Mouse (Mus musculus): ENCODE results near the gene Numb. TPM values are rescaled to one million over a fixed set of nuclear protein-coding genes. Genes with fewer than 3 reads are reported as not detected.

Gene Numb
- total RNA-seq, 2 experiments from 2014 or later, result 13.8 to 17.3 TPM

DNA sequence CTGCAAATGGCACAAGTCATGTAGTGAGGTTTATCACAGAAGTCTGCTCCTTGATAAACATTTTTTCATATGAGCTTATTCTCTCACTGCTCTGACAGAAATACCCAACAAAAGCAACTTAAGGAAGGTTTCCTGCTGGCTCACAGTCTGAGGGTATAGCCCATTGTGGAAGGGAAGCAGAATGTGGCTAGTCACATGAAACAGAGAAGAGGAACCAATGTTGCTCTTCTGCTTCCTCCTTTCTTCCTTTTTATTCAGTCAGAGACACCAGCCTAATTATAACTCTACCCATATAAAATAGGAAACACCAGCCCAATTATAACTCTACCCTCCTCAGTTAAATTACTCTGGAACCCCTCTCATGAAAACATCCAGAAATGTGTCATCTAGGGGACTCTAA, 61.0 kb downstream of the Numb start:
- intact Hi-C loops (cut with DNase I), result loop anchor here (10.0 kb wide), 1 partner anchor 756 kb away; no protein-coding TSS in a partner anchor
- DNase-seq, result no peak

DNA sequence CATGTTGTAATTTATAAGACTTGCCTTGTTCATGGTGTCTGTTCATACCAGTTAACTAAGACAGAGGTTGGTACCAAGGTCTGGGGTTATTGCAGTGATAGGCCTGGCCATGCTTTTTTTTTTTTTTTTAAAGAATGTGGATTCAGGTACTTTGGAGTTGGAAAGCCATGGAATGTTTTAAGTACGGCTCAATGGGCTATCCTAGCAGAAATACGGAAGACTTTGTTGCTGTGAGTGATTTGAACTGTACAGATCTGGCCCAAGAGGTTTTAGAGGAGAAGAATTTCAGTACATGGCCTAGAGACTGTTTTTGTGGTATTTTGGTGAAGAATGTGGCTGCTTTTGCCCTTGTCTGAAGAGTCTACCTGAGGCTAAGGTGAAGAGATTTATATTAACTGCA, 63.7 kb downstream of the Numb start:
- intact Hi-C loops (cut with DNase I), result no loop called here
- DNase-seq, result no peak

DNA sequence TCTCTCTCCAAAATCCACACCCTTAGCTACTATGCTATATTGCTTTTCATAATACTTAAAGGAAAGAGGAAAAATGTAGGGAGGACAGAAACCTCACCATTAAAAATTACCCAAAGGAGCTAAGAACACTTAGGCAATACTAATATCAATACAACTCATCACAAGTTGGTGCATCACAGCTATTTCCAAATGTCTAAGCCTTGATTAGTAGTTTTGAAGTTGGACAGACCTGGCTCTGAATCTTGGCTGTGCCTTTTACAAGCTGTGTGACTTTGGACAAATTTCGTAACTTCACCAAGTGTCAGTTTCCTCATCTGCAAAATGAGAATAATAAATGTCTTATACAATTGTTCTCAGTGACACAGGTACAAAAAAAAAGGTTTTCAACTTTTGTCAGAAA, 66.5 kb downstream of the Numb start:
- intact Hi-C loops (cut with DNase I), result no loop called here
- DNase-seq, result no peak

DNA sequence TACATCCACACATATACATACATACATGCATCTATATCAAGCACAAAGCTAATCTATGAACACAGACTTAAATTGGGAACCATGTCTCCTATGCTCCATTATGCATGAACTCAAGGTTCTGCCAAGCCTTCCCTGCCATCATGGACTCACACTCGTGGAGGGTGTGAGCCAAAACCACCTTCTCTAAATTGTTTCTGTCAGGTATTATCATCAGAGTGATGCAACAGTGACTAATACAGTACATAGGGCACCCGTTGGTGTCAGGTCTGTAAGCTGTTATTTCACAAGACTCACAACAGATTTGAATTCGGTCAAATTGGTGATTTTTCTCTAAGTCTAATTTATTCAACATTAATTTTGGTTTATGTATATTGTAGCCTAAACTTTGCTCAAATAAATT, 67.5 kb downstream of the Numb start:
- no peak for DNase-seq
- intact Hi-C loops (cut with DNase I), result no loop called here

DNA sequence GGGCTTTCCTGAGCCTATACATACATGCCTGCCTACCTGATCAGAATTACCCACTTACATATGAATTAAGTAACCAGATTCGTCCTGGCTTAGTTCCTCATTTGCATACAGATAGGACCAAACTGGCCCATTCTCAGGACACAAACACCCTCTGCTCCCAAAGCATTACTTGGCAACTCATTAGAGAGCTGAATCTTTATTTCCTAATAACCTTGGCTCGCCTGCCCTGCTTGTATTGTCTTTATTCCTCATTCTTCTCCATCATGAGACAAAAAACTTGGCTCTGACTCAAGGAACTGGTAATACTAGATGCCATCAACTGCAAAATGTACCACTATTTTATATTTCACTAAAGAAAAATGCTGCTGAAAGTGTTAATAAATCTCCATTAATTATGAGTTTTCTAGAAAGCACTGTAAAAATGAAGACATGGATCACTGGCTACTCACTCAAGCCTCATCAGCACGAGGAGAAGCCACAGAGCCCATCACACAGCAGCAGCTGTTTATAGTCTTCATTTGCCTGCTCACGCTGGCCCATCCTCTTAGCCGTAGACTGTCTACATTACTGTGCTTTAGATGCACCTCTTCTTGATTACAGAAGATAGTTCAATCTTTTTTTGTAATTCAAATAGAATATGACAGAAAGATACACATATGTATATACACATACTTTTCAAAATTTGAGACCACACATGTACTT, 69.1 kb downstream of the Numb start:
- intact Hi-C loops (cut with DNase I), result no loop called here

DNA sequence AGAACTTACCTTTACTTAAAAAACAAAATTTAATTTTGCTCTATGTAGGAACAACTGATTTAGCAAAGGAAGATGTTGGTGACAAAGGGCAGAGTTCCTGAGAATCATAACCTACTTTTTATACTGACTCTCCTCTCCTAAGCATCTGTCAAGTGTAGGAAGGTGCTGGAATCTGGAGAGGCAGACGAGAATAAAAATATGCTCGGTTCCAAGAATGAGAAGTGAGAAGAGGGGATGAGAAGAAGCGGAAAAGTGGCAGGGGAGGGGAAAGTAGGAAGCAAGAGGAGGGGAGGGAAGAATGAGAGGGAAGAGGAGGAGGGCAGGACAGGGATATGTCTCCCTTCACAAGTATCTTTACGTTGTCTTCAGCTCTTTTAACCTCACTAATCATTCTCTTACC, 71.4 kb downstream of the Numb start:
- no peak for DNase-seq
- intact Hi-C loops (cut with DNase I), result no loop called here

More for the DNA sequence above, 69.1 kb downstream of the Numb start:
- DNase-seq, result no peak

DNA sequence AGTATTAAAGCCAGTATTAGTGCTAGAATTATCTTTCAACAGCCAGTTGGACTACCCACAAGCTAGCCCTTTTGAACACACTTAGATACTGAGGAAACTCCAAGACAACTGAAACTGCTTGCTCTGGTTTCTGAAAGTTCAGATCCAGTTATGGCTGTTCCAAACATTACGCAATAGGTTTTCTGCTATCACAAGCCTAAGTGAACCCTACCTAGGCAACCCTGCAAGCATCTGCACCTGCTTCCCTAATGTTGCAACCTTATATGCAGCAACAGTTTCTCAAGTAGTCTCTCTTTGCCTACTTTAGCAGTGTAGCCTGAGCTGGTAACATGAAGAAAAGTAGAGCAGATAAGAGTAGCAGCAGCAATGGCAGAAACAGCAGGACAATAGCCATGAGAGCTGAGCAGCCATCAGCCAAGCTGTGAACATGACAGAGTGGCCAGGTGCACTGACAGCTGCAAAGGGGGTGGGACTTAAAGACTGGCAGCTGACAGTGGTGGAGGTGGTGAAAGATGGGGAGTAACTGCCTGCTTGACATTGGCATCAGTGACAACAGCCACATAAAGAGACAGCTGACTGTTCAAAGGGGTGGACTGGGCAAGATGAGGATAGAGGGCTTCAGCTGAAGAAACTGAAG, 73.0 kb downstream of the Numb start:
- DNase-seq, result no peak
- intact Hi-C loops (cut with DNase I), result no loop called here

DNA sequence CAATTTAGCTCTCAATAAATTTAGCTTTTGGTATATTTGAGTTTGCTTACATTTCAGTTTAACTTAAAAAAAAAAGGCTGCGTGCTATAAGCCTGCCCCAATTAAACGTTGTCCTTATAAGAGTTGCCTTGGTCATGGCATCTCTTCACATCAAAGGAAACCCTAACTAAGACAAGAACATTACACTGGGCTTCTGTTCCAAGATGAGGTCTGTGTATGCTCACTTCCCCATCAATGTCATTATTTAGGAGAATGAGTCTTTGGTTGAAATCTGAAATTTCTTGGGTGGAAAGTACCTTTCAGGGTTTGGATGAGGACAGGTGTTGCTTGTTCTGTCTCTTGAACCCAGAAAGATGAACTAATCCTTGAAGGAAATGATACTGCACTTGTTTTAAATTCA, 73.9 kb downstream of the Numb start:
- DNase-seq, result no peak
- intact Hi-C loops (cut with DNase I), result no loop called here

DNA sequence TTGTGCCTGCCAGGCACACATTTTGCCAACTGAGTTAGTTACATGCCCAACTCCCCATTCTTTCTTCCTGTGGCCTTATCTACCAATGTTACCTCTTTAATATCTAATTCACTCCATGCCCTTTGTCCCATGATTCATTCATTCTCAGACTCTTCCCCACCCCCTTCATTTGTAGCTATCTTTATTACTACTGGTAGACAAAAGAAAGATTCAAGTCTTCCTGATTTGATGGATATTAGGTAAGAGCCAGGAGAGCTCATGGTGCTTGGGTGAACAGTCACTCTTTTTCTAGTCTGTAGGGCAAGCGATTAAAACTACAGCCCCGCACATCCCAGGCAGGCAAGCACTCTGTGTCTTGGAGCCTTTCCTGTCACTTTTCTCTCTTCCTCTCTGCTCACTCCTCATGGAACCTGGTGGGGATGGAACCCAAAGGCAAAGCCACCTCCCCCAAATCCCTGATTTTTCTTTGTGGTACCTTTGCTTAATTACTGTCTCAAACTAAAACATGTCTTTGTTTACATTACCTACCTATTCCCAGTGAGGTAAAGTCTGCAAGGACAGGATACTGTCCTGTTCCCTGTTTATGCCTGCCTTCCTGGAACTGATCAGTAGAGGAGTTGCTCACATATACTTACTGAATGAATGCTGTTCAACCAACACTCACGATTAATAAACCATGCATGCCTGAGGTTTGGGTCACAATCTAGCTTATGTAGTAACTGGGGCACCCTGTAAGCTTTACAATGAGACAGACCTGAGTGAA, 78.9 kb downstream of the Numb start:
- no peak for DNase-seq
- intact Hi-C loops (cut with DNase I), result no loop called here

DNA sequence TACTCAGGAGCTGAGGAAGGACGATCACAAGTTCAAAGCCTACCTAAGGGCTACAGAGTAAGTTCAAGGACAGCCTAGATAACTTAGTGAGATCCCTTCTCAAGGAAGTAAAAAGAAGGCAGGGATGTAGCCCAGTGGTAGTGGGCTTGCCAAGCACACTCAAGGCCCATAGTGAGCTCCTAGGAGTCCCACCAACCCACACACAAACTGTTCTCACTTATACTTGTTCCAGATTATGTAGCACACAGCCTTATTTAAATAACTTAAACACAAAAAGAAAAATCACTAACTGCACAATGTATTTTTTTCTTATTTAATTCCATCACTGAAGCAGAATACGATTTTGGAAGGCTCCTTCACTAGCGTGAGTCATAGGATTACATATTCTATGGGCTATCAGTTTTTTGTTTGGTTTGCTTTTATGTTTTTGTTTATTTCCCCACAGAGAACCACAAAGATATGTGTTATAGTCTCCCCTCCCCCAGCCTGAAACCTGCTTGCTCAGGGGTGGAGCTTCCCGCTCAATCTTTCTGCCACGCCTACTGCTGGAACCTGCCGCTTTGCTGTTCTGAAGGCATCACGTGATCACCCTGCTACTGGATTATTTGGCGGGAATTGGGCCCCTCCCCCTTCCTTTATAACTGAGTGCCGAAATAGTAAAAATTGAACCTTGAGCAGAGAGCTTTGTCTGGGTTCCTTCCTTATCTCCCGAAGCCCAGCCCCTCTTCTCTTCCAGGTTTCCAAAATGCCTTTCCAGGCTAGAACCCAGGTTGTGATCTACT, 80.1 kb downstream of the Numb start:
- no peak for DNase-seq

DNA sequence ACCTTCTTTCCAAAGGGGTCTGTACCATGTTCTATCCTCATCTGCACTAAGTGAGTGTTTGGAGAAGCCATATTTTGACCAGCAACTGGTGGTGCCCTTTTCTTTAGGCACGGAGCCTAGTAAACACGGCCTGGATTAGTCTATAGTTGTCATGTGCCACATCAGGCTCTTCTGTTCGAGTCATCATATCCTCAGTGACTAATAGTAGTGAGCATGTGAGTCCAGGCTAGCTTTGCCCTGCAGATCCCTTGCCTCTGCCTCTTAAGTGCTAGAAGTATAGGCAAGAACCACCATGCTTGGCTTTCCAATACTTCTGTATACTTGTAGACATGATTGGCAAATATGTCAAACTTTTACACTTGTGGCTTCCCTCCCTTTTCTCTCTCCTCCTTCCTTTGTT, 87.8 kb downstream of the Numb start:
- intact Hi-C loops (cut with DNase I), result no loop called here
- no peak for DNase-seq

More for the DNA sequence above, 80.1 kb downstream of the Numb start:
- intact Hi-C loops (cut with DNase I), result no loop called here

DNA sequence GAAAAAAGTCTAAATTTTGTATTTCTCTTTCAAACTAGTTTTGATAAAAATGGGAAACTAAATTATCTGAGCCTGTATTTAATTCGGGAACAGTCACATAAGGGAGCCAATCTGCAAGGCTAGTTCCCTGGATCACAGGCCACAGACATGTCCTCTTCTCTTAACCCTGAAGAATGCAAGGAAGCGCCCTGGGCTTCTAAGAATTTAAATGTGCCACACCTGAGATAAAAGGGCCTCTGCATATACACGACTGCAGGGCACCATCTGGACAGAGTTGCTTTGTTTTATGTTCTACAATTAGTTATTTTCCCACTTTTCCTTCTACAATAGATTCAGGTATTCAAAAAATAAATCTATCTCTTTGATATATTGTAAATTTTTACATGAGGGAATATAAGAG, 91.3 kb downstream of the Numb start:
- no peak for DNase-seq
- intact Hi-C loops (cut with DNase I), result no loop called here

DNA sequence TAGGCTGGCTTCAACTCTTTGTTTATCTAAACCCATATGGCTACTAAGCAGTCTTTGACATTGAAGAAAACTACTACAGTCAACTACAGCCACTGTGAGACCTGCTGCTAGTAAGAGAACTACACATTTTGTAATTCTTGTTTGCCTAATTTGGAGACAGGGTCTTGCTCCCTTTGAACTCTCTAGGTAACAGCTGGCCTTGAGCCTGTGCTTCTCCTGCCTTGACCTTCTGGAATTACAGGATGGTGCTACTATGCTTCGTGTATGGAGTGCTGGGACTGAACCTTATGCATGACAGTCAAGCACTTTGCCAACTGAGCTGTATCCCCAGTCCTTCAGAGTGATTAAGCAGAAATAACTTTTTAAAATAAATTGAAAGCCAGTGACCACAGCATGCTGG, 105.1 kb downstream of the Numb start:
- no peak for DNase-seq
- intact Hi-C loops (cut with DNase I), result no loop called here

DNA sequence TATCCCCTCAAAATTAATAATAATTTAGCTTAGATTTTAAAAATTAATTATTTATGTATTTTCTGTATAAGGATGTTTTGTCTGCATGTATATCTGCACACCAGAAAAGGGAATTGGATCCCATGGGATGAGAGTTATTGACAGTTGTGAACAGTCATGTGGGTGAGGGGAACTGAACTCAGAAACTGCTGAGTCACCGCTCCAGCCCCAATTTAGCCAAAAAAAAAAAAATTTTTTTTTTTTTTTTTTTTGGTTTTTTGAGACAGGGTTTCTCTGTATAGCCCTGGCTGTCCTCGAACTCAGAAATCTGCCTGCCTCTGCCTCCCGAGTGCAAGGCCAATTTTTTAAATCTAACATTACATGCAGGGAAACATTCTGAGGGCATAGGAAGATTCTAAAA, 109.8 kb downstream of the Numb start:
- no peak for DNase-seq
- intact Hi-C loops (cut with DNase I), result no loop called here

DNA sequence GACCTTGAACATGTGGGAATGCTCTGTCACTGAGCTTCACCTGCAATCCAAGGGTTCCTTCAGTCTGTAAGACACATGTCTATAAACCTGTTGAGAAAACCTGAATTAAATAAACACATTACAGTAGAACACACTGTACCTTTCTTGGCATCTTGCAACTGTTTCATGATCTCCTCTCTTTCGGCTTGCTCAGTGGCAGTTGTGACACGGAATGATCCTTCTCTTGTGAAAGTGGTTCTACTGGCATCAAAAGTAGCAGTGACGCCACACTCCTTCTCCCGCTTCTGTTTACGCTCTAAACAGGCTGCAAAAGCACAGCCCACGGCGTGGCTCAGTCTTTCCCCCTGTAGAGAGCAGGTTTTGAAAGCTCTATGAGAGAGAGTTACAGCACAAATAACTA, 118.1 kb downstream of the Numb start:
- intact Hi-C loops (cut with DNase I), result no loop called here
- no peak for DNase-seq

DNA sequence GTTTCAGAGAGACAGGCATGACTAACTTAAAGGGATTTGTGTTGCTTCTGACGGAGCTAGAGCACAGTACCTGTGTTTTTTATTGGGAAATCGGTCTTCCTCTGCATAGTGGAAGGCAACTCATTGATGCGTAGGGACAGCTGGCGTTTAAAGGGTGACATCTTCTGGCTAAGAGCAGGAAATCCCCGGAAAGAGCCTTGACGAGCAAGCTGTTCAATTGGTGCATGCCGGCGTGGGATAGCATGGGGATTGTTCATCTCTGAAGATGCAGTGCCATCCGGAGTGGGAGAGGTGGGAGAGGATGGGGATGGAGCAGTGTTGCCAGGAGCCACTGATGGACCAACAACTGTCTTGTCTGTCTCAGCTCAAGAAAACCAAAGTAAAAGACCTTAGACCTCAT, 120.8 kb downstream of the Numb start:
- intact Hi-C loops (cut with DNase I), result no loop called here
- DNase-seq, result no peak

DNA sequence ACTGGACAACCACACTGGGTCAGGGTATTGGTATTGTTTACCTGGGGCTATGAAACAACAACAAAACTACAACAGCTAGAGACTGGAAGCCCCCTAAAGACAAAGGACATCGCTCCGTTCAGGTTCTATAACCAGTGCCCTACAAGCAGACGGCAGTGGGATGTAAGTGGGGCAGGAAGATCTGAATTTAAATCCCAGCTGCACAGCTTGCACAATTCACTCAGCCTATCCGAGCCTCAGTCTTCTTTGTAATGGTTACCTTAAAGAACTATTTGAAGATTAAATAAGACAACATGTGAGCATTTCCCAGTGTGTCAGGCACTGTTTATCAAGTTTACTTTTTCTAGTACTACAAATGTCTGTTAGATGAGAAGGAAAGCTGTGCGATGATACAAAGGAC, 123.4 kb downstream of the Numb start:
- intact Hi-C loops (cut with DNase I), result no loop called here
- DNase-seq, result no peak

DNA sequence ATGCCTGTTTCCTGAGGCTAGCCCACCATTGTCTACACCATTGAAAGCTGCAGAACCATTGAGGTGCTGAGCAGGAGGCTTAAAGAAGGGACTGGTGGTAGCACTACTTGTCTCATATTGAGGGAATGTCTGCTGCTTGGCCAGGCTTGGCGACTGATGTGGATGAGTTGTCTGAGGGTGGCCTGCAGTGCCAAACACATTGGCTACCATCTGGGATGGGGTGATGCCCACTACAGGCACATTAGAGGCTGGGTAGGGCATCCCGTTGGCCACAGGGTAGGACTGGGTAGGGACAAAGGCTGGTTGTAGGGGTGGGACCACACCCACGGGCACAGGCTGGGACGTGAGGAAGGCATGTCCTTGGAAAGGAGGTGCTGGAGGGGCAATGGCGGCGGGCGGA, 126.1 kb downstream of the Numb start:
- intact Hi-C loops (cut with DNase I), result no loop called here
- DNase-seq, result no peak

DNA sequence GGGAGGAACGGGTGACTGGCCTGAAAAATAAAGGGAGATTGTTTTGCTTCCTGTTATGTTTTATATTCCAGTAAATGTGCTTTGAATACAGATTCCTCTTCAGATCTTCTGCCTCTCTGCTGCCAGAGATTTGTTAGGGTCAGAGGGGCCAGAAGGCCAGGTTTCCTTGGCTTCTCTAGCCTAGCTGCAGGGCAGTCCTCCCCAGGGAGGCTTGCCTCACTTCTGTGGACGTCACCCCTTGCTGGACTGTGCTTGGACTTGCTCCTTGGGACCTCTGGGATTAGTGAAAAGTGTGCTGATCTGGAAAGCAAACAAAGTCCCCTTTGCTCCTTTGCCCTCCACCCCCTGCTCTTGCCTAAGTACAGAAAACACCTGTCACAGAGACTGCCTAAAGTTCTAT, 126.7 kb downstream of the Numb start:
- intact Hi-C loops (cut with DNase I), result no loop called here
- DNase-seq, result no peak

DNA sequence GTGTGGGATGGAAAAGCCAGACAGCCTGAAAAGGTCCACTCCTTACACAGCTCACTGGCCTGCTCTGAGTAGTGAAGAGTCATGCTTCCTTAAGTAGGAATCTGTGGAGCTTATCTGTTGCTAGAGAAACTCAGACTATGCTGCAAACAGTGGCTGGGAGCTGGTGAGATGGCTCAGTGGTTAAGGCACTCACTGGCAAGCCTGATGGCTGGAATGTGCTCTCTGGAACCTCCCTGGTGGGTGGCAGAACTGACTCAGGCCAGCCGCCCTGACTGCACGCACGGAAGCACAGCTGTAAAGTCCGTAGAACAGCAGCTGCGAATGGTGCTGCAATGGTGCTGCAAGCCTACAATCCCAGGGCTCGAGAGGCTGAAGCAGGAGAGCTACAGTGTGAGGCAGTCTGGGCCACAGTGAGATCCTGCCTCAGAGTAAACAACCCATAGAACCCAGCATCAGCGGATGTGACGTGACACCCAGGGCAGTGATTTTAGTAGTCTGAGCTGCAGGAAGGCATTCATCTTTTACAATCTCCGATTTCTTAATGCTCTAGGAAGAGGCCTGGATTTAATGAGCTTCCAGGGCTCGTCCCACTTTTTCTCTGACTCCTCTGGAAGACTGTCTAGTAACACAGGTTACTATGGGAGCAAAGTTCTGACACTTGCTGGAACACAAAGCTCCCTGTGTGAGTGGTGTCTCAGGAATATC, 128.9 kb downstream of the Numb start:
- no peak for DNase-seq
- intact Hi-C loops (cut with DNase I), result no loop called here

Measured in gastrocnemius, postnatal 36 days (tissue).